Mouse (Mus musculus) cerebellum, adult (tissue): ENCODE measurements at regions not wholly inside any gene's neighbourhood (a gene's known extent, or its start where the extent isn't known, plus 50 kb on each side); places are given as distances from the start of the nearest gene placed in this dataset.
"Not testable (repeated sequence)": the region's sequence is repeated elsewhere in the genome, so short reads cannot be mapped to it uniquely, and the experiment has no call there.

Experiments
- ATAC-seq: cut with Nextera tagmentation; 2 replicates; pipeline ENCODE4 v1.9.2; 2017; ENCODE audit warnings: mild to moderate bottlenecking, moderate library complexity, mixed read lengths; ENCODE audit not compliant: insufficient number of reproducible peaks, low FRiP score, low TSS enrichment

DNA sequence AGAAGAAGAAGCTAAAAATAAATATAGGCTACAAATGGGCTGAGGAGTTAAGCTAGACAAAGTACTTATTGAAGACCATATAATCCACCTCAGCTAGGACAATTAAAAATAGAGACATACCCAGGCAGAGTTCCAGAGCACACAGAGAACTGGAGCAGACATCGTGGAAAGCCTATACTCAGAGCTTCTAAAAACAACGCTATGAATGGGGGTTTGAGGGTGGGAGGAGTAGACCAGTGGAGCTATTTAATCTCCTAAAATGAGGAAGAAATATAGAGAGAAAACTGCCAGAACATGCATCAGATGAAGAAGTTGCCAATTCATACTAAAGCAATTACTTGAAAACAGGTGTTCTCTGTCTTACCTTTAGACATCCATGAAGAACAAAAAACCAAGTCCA is 720.8 kb downstream of the Efna5 start:
- ATAC-seq, result no peak

DNA sequence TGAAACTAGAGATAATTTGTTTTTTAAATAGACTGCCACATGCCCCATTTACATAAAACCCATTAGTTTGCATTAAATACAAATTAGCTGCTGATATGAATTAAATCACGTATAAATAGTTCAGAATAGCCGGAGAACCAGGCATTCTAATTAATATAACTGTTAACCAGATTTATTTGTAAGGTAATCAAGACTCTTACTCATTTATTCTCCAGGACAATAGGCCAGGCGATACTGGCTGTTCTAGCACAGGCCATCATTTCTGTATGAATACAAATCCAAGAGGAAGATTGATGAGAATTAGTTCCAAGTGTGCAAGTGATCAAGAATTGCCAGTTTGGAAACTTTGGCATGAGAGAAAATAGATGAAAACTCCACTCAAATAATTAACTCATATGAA is 746.1 kb downstream of the Efna5 start:
- no peak for ATAC-seq

DNA sequence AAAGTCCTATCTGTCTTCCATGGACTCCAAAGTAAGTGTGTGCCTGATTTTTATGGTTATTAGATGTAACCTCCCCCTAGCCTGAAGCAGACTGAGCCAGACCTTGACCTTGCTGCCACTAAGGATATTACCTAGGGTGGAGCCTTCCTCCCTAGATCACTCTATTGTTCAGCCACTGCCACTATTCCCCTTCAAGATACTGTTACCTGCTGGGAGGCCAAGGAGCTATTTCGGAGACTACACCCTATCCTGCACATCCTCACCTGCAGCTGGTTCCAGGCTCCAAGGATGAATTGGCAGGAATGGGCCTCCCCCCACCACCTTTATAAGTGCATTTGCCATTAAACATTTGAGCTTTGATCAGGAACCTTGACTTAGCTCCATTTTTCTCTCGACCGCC is 769.4 kb downstream of the Efna5 start:
- ATAC-seq, result not testable (repeated sequence)

DNA sequence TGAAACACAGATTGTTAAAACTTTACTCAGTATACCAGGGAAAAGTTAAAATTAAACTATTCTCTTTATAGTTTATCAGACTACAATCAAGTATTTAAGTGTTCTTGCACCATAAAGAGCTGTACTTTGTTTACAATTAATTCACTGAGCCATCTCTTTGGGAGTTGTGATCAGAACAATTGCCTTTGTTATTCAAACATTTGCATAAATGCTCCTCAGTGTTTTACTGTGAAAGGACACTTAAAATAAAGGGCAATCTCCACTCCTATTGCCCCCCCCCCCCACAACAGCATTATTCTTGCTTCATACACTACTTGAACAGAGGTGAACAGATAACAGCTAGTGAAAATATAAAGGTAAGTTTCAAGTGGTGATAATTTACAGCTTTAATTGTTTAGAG is 772.1 kb downstream of the Efna5 start:
- ATAC-seq, result no peak

DNA sequence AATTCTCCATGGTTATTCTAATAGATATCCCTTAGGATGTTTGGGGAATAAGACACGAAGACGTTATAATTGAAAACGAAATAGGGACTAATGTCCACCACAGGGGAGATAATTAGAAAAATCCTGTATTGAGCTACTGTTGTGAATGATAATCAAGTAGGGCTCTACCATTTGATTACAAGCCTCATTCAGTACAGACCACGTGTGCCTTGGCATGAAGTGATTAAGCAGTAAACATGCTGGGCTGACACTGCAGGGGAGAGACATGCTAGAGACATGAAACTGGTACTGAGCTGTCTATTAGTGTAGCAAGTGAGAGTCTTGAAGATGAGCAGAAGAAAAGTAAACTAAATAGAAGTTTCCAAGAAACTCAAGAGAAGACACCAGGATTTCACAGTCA is 797.8 kb downstream of the Efna5 start:
- no peak for ATAC-seq

DNA sequence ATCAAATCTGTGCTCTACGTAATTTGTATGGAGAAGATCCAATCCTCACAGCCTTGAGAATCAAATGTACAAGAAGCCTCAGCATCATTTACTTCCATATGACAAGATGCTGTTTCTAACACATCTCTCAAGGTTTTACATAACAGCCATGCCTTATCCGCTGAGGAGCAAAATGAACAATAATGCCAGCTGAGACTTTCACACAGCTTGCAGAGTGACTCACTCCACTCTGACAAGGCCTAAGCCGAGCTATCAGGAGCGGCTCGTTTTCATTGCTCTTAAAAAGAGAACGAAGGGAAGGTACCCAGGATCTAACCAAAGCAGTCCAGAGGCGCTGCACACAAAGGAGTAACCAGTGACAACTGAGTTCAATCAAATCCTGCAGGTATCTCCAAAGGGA is 803.5 kb downstream of the Efna5 start:
- ATAC-seq, result no peak

DNA sequence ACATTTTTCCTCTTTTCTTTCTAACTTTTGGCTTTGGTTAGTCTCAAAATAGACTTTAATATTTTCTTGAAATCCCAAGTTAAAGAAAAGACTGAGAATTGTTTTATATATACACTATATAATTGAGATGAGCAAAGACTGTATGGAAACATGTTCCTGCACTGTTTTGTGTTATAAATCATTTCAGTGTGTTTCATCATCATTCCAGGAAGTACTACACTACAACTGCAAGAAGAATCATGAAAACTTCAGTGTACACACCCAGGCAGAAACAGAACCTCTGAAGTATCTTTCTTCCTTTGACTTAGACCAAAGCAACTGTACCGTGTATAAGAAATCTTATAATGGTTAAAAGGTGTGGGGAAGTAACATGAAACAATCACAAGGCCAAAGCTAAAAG is 816.2 kb downstream of the Efna5 start:
- ATAC-seq, result no peak

DNA sequence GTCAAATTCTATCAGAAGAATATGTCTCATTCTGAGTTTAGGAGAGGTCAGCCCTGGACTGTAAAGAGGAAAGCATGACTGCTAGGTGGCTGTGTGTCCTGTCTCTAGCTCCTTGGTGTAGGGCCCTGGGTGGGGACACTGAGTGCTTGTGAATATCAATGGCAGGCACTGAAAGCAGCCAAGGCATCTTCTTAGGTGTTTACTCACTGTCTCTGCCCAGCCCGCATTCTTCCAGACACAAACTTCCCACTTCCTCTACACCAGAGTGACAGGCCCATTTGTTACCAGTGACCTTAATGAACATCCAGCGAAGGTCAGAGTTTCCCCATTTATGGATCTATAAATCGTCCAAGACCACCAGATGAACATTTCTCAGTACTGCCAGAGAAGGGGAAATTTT is 823.1 kb downstream of the Efna5 start:
- ATAC-seq, result no peak

DNA sequence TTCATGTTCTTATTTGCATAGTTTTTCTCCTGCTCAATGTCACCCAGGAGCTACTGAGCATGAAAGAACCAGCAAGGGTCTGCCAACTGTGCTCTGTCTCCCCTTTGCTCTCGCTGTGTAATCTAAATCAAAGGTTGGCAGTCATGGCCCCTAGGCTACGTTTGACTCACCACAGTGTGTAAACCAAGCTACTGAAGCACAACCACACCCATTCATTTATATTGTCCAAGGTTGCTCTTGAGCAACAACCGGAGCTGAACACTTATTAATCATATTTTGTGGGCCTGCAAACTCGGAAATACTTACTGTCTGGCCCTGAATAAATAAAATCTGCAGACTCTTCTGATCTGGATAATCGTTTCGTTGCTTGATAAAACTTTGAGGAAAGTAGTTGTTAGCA is 826.3 kb downstream of the Efna5 start:
- ATAC-seq, result no peak

DNA sequence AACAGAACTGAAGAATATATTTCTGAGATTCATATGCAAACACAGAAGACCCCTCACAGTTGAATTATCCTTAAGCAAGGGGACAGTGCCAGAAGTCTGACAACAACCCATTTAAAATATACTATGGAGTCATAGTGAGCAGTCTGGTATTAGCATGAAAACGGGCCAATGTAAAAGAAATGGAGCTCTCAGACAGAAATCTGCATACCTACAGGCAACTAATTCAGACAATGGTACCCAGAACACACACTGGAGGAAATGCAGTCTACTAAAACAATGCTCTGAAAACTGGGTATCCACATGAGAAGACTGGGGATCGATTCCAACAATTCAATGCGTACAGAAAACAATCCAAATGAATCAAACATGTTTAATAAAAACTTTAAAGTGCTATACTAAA is 832.1 kb downstream of the Efna5 start:
- no peak for ATAC-seq

DNA sequence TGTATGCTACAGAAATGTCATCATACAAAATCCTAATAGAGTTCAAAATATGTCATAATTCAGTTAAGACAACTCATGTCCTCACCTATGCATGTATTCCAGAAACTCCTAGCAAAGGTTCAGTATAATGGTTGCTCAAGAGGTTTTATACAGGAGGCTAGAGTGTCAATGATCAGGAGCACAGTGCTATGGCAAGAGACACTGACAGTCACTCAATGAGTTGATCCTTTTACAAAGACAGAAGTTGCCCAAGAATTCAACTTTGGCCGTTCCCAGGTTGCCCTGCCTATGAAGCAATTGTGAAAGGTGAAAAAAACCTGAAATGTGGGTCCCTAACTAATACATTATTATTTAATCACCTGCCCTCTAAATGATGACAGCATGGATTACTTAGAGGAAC is 850.5 kb downstream of the Efna5 start:
- ATAC-seq, result no peak
